Mouse (Mus musculus): ENCODE results near the gene Rps3a1. TPM values are rescaled to one million over a fixed set of nuclear protein-coding genes. Genes with fewer than 3 reads are reported as not detected.
A peak's percentile ranks its signal among the peaks of the same experiment; 100 is the strongest.
"Not testable (repeated sequence)": the region's sequence is repeated elsewhere in the genome, so short reads cannot be mapped to it uniquely, and the experiment has no call there.

Gene Rps3a1
- total RNA-seq, 2 experiments from 2014 or later: 534 to 591 TPM

DNA sequence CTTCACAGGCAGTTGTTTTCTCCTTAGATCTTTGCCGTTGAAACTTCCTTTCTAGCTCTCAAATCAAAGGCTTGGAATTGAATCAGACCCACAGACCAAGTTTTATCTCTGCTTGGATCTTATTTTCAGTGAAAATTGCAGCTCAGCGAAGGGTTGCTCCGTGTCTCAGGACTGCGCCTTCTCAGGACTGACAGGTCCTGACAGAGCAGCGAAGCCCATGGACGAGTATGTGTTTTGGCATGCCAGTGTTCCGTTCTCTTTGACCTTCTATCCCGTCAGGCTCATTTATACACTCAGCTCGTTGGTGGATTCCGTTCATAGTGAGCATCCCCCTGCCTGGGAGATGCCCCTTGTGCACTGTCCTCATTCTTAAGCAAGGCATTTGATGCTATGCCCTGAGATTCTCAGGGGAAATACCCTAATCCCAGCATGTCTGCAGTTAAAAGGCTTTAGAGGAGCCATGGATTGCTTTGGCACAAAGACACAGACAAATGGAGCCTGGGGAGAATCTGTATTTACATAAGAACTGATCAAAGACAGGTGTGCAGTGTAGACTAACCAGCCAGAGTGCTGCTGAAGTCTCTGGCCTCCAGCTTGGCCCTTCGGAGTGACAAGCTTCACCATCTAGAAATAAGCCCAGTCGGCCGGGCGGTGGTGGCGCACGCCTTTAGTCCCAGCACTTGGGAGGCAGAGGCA, 23.1 kb downstream of the Rps3a1 start:
- intact Hi-C loops (cut with DNase I): no loop called here

DNA sequence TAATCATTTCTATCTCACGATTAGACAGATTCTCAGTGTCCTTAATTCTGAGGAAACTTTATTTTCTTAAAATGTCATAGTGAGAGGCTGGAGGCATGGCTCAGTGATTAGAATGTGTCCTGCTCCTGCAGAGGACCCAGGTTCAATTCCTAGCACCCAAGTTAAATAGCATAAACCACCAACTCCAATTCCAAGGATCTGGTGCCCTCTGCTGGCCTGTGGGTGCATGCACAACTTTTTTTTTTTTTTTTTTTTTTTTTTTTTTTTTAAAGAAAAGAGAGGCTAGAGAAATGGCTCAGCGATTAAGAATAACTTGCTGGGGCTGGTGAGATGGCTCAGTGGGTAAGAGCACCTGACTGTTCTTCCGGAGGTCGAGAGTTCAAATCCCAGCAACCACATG, 25.6 kb downstream of the Rps3a1 start:
- no peak for DNase-seq
- intact Hi-C loops (cut with DNase I): no loop called here

More for the DNA sequence above, 23.1 kb downstream of the Rps3a1 start:
- DNase-seq: no peak

DNA sequence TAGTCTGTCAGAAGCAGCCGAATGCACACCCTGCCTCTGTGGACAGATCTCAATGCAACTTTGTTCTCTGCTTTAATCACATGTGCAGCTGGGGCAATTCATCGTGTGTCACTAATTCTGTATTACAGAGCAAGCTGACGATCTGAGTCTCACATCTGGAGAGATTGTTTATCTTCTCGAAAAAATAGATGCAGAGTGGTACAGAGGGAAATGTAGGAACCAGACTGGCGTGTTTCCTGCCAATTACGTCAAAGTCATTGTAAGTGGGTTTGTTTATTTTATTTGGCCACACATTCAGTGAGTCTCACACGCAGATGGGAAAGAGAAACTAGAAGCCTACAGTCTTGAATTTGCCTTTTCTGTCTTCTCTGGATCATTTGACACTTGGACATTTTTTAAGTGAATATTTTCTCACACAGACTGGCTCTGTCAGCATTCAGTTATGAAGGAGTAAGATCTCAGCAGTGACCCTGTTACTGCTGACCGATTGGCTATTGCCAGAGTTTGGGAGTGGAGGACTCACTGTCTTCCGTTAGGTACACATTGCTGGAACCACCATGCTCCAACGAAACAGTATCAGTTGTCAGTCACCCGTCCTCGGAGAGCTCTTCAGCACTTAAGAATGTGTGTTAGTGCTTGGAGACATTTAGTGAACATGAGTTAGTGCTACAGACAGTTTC, 27.7 kb downstream of the Rps3a1 start:
- intact Hi-C loops (cut with DNase I): no loop called here
- no peak for DNase-seq

DNA sequence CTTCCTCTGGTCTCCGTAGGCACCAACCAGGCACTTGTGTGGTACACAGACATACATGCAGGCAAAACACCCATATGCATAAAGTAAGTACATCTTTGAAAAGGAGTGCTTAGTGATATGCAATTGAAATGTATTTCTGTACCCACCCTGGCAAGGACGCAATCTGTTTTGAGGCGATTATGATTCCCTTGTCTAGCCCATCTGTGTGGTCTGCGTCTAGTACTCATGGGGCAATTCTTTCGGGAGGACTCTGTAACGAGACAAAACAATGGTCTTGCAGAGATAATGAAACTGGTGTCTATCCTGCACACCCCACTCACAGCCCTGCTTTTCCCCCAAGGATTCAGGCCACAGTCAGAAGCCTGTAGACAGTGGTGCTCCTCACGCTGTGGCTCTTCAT, 29.7 kb downstream of the Rps3a1 start:
- intact Hi-C loops (cut with DNase I): no loop called here
- DNase-seq: no peak

DNA sequence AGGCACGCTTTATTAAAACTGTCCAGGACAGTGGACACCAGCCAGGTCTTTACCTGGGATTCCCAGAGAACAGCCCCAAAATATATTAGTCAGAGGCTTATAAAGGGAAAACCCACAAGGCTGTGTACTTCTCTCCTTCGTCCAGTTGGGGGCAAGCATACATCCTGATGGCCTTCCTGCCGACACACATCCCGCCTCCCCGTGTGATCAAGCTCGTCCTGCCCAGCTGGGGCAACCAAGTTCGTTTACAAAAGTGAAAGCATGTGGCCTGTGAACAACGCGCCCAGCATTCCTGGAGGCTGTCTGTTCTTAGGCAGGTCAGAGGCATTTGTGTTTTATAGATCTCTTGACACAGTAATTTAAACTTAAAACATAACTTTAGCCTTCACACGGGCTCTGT, 32.4 kb downstream of the Rps3a1 start:
- peak; percentile 19 for DNase-seq

DNA sequence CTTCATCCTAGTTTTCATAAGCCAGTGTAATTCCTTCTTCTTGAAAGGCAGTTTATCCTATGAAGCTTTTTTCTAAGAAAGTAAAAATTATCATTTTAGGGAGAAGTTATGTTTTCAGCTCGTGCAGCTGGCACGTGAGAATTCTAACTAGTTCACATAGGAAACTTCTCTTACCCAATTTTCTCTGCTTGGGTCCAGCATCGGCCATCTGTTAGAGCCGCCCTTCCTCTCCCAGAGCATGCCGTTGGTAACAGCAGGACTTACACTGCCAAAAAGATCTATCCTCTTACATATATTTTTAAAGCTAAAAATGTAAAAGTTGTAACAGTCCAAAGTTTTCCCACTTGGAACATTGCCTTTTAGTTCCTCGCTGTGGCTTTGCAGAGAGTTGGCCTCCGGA, 33.4 kb downstream of the Rps3a1 start:
- no peak for DNase-seq

More for the DNA sequence above, 32.4 kb downstream of the Rps3a1 start:
- intact Hi-C loops (cut with DNase I): no loop called here

DNA sequence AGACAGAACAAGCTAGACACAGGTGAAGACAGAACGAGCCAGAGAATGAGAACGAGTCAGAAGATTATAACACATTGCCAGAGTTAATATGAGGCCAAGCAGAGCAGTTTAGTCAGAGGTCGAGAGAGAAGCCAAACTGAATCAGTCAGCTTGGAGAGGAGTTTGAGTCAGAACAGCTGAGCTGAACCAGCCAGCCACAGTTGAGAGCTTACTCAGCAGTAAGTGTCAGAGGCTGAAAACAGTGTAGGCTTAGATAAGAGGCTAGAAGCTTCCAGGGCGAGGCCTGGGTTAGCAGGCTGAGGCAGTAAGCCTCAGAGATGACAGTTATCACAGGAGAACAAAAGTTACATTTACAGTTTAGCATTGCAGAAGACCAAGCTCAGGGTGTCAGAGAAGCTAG, 33.9 kb downstream of the Rps3a1 start:
- DNase-seq: no peak
- intact Hi-C loops (cut with DNase I): no loop called here

More for the DNA sequence above, 33.4 kb downstream of the Rps3a1 start:
- intact Hi-C loops (cut with DNase I): no loop called here

DNA sequence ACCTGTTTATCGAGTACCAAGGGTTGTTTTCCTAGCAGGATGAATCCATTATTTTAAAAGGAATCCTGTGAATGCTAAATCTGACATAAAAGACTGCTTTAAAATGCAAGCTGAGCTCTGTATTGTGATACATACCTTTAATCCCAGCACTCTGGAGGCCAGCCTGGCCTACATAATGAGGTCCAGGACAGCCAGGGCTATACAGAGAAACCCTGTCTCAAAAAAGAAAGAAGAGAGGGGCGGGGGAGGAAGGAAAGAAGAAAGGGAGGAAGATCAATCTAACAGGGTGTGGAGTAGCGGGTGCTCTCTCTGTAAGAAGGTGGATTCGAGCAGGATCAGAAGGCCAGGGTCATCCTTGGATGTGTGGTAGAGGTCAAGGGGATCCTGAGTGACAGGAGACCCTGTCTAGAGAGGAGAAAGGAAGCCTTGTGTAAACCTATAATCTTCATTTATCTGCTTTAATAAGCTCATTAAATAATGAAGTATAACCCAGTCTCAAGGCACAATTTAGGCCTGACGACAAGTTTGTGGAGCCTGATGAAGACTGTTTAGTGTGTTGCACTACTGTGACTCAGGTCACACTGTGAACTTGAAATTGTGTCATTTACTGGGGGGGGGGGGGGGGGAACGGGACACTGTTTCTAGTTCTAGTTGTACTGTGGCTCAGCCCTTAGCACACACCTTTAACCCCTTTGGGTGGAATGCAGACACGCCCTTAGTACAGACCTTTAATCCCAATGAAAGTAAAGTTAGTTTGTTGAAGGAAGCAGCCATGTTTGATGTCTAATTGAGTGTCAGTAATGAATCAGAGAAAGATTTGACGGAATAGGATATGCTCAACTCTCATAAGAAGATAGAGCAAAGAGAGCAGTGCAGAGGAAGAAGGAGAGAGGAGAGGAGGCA, 34.6 kb downstream of the Rps3a1 start:
- DNase-seq: no peak
- intact Hi-C loops (cut with DNase I): no loop called here

DNA sequence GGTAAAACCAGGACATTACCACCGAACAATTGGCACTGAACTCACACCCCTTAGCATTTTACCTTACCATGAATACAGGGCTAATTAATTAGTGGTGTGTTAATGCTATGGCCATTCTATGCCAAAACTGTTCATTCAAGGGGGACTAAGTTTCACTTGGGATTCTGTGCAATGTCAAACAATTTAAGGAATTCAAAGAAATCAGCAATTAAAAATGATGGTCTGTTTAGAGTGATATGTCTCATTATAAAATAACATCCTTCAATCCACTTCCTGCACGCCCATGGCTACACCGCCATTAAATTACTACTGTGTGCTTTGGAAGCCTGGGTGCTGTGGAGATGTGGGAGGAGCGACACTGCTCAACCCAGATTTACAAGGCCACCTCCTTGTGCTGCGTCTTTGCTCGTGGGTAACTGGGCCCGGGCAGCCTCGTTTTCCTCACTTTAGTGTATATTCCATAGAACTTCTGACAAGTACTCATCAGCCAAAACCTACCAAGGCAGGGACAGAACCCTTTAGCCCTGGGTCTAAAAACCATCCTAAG, 36.3 kb downstream of the Rps3a1 start:
- DNase-seq: no peak
- intact Hi-C loops (cut with DNase I): no loop called here

DNA sequence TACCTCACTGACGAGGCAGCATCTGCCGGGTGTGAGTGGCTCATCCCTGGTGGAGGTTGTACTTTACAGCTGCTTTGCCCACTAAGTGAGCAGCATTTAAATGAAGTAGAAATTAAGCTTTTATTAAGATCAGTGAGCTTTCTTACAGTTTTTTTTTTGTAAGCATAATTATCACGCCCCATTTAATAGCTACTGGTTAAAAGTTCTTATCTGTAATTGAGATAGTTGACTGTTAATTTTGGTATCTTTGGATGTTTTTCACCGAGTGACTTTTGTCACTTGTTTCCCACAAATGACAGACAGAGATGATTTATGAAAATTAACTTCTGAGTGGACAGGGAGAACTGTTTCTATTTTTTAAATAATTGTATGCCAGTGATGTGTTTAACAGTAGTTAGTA, 37.6 kb downstream of the Rps3a1 start:
- no peak for DNase-seq

DNA sequence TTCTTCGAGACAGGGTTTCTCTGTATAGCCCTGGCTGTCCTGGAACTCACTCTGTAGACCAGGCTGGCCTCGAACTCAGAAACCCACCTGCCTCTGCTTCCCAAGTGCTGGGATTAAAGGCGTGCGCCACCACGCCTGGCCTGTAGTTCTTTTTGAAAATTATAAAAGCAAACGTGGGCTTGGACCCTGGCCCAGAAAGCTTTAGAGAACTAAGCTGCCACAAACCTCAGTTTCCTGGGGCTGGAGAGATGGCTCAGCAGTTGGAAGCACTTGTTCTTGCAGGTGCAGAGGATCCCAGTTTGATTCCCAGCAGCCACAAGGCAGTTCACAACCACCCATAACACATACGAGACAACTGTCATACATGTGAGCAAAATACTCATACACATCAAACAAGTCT, 38.1 kb downstream of the Rps3a1 start:
- DNase-seq: not testable (repeated sequence)

More for the DNA sequence above, 37.6 kb downstream of the Rps3a1 start:
- intact Hi-C loops (cut with DNase I): no loop called here

DNA sequence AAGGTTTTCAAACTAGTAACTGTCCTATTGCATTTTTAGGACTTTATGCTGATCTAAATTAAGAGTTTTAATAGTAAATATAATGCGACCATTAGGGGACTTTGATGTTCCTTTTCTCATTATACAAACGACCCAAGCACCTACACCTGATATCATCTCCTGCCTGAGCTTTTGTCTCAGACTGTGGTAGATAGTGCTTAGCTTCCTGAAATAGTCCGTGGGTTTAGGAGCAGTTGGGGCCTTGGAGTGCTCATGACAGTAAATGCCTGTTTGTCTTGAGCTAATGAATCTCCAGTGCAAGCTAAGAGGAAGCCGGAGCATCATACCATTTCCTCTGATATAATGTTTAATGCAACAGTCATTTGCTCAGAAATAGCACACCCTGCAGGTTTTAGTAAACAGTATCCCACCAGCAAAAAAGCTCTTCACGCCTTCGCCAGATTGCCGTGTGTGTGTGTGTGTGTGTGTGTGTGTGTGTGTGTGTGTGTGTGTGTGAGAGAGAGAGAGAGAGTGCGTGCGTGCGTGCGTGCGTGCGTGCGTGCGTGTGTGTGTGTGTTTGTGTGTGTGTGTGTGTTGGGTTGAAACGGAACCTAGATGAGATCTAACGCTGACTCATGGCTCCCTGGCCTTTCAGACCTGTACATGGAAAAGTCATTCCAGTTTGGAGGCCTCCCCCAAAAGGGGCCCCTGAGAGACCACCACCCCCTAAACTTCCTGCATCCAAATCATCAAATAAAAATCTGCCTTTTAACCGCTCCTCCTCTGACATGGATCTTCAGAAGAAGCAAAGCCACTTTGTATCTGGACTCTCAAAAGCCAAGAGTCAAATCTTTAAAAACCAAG, 38.8 kb downstream of the Rps3a1 start:
- DNase-seq: no peak
- intact Hi-C loops (cut with DNase I): no loop called here

More for the DNA sequence above, 38.1 kb downstream of the Rps3a1 start:
- intact Hi-C loops (cut with DNase I): not testable (repeated sequence)

DNA sequence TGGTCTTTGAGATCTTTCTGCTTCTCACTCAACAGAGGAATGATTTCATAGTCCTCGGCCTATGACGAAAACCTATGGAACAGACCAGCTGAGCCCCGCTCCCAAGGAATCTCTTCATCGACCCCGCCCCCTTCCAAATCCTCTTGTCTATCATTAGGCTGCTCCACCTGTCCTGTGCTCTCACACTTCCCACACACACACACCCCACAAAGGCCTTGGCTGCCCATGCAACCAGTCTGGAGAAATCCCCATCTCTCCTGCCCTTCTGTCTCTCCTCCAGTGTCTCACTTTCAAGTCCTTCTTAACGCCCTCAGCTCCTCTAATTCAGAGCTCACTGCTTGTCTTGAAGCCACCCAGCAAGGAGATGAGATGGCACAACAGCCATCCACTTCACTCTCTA, 40.5 kb downstream of the Rps3a1 start:
- DNase-seq: no peak
- intact Hi-C loops (cut with DNase I): no loop called here

DNA sequence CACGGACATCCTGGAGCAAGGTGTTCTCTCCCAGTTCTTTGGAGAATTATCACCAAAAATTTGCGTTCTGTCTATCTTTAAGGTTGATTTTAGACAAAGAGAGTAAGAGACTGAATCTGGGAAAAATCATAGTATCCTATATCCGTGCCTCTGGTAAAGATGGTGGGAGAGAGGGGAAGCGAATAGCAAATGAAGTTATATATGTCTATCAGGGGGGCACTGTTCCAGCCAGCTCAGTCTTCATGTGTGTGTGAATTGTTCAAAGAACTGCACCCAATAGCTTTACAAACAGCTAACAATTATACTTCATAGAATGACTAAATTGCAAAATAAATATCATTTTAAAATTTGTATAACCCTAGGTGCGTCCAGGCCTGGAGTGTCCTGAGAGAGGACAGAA, 48.6 kb downstream of the Rps3a1 start:
- intact Hi-C loops (cut with DNase I): no loop called here
- no peak for DNase-seq

DNA sequence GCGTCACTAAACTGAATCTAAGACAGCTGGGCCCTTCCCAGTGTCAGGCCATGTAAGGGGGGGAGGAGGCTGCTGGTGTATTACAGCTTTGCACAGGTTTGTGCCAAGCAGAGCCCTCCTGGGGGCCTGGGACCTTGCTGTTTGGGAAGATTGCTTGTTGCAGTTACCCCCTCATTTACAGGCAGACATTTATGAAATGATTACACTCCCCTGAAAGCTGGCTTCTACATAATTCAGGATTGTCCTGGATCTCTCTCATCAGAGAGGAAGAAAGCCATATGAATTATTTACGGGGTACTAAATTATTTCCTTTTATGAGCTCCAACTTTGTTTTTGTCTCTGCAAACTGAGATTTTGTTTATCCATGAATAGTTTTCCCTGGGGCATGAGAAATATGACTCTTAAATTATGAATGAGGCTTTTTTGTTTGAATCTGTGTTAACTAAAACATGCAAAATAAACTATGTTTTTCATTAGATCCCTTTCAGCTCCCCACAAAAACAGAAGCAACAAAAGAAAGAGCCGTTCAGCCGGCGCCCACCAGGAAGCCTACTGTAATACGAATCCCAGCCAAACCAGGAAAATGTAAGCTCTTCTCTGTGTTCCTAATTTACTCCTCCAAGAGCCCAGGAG, 49.2 kb downstream of the Rps3a1 start:
- intact Hi-C loops (cut with DNase I): no loop called here
- DNase-seq: peak; percentile 61

Other genes with a start within 250 kb of the Rps3a1 start
- gene Sh3d19, start 171.6 kb downstream of the Rps3a1 start, total RNA-seq (2021): 10 to 100 TPM; 64.4 to 72.2 TPM
- gene Prss48, start 140.2 kb downstream of the Rps3a1 start, total RNA-seq (2021): not detected
- 10 to 100 TPM; 19.2 to 19.3 TPM for gene Lrba, start 82.0 kb upstream of the Rps3a1 start, total RNA-seq (2021)